Mouse (Mus musculus): ENCODE measurements around the gene Errfi1. TPM values are rescaled to one million over a fixed set of nuclear protein-coding genes. Genes with fewer than 3 reads are reported as not detected.

Errfi1 gene
- total and polyA plus RNA-seq, 3 experiments = 2.1 to 2.7 TPM; not detected in 1

- no peak overlapping the region for H3K27ac ChIP-seq (ENCODE audit: control insufficient read depth, low read depth, low read length)
- no peaks in the 10 kb centered on the region for H3K9me3 ChIP-seq (replicated peaks; ENCODE audit: insufficient read depth, low read length)
- DNase-seq (ENCODE audit: low read depth, low spot score) = peak; percentile 41
- no peaks in the 10 kb centered on the region for H3K4me1 ChIP-seq (ENCODE audit: control insufficient read depth in 1 of 2, insufficient read depth in 2 of 2, low read length in 2 of 2)
- H3K79me2 ChIP-seq (ENCODE audit: control insufficient read depth, insufficient read depth, low read length, poor library complexity) = no peaks in the 10 kb centered on the region
- no peak overlapping the region for H3K9ac ChIP-seq (ENCODE audit: control insufficient read depth, low read depth, low read length, poor library complexity, severe bottlenecking)
- TF ChIP-seq KAT2A (conservative IDR thresholded peaks at IDR 0.05; ENCODE audit: low read depth, low read length) (no peak), RCOR1 (IDR thresholded peaks at IDR 0.05; ENCODE audit: low read depth, low read length) (no peak), SMC3 (IDR thresholded peaks at IDR 0.05; ENCODE audit: low read depth, low read length) (no peak), SIN3A (IDR thresholded peaks at IDR 0.05; ENCODE audit: low read length) (no peak), CHD1 (IDR thresholded peaks at IDR 0.05; ENCODE audit: low read depth, low read length) (no peak), MAX (IDR thresholded peaks at IDR 0.05; ENCODE audit: low read length) (no peak), POLR2AphosphoS2 (IDR thresholded peaks at IDR 0.05; ENCODE audit: low read length) (no peak), USF1 (IDR thresholded peaks at IDR 0.05; ENCODE audit: low read depth, low read length) (no peak), NRF1 (IDR thresholded peaks at IDR 0.05; ENCODE audit: insufficient read depth, low read depth, low read length, poor library complexity, severe bottlenecking) (no peak), GATA1 (IDR thresholded peaks at IDR 0.05; ENCODE audit: low read depth, low read length) (no peak), ELF1 (IDR thresholded peaks at IDR 0.05; ENCODE audit: low read depth, low read length) (no peak), ETS1 (IDR thresholded peaks at IDR 0.05; ENCODE audit: low read depth, low read length) (no peak), ZMIZ1 (IDR thresholded peaks at IDR 0.05; ENCODE audit: low read depth, low read length) (no peak), POLR2AphosphoS5 (IDR thresholded peaks at IDR 0.05; ENCODE audit: borderline replicate concordance, low read depth, low read length) (no peak), POLR2A (IDR thresholded peaks at IDR 0.05; ENCODE audit: control insufficient read depth in 1 of 2, insufficient read depth in 1 of 2, low read depth in 1 of 2, low read length in 2 of 2, poor library complexity in 1 of 2) (no peak), NELFE (IDR thresholded peaks at IDR 0.05; ENCODE audit: low read depth, low read length) (no peak), GABPA (IDR thresholded peaks at IDR 0.05; ENCODE audit: low read depth, low read length) (no peak), ZNF384 (IDR thresholded peaks at IDR 0.05; ENCODE audit: low read depth, low read length) (no peak), USF2 (IDR thresholded peaks at IDR 0.05; ENCODE audit: borderline replicate concordance in 1 of 2, insufficient read depth in 1 of 2, low read depth in 1 of 2, low read length in 2 of 2) (no peak)
- no peak overlapping the region for H3K4me3 ChIP-seq (ENCODE audit: control insufficient read depth in 1 of 2, insufficient read depth in 1 of 2, low read depth in 2 of 2, low read length in 2 of 2)
- H3K36me3 ChIP-seq (ENCODE audit: control insufficient read depth in 1 of 2, insufficient read depth in 2 of 2, low read length in 2 of 2) = no peaks in the 10 kb centered on the region
- no peaks in the 10 kb centered on the region for H3K27me3 ChIP-seq (ENCODE audit: control insufficient read depth in 1 of 2, insufficient read depth in 2 of 2, low read length in 2 of 2)
Observed at GRCm38 (mm10) chr4:150882632-150883031, 28.9 kb downstream of the Errfi1 start.

- no peak overlapping the region for H3K9ac ChIP-seq (ENCODE audit: control insufficient read depth, low read depth, low read length, poor library complexity, severe bottlenecking)
- H3K36me3 ChIP-seq (ENCODE audit: control insufficient read depth in 1 of 2, insufficient read depth in 2 of 2, low read length in 2 of 2) = no peaks in the 10 kb centered on the region
- no peaks in the 10 kb centered on the region for H3K79me2 ChIP-seq (ENCODE audit: control insufficient read depth, insufficient read depth, low read length, poor library complexity)
- no peaks in the 10 kb centered on the region for H3K4me1 ChIP-seq (ENCODE audit: control insufficient read depth in 1 of 2, insufficient read depth in 2 of 2, low read length in 2 of 2)
- H3K9me3 ChIP-seq (replicated peaks; ENCODE audit: insufficient read depth, low read length) = no peaks in the 10 kb centered on the region
- no peak for DNase-seq (ENCODE audit: low read depth, low spot score)
- no peaks in the 10 kb centered on the region for H3K27me3 ChIP-seq (ENCODE audit: control insufficient read depth in 1 of 2, insufficient read depth in 2 of 2, low read length in 2 of 2)
- H3K4me3 ChIP-seq (ENCODE audit: control insufficient read depth in 1 of 2, insufficient read depth in 1 of 2, low read depth in 2 of 2, low read length in 2 of 2) = no peak overlapping the region
- TF ChIP-seq UBTF (IDR thresholded peaks at IDR 0.05; ENCODE audit: borderline replicate concordance, insufficient read depth, low read depth, low read length) = no peak
- no peak for TF ChIP-seq JUND (IDR thresholded peaks at IDR 0.05; ENCODE audit: low read depth, low read length)
- TF ChIP-seq MAZ (IDR thresholded peaks at IDR 0.05; ENCODE audit: low read depth, low read length) = no peak
- no peak for TF ChIP-seq RCOR1 (IDR thresholded peaks at IDR 0.05; ENCODE audit: low read depth, low read length)
- no peak for TF ChIP-seq ELF1 (IDR thresholded peaks at IDR 0.05; ENCODE audit: low read depth, low read length)
- no peak for TF ChIP-seq KAT2A (conservative IDR thresholded peaks at IDR 0.05; ENCODE audit: low read depth, low read length)
- TF ChIP-seq ZNF384 (IDR thresholded peaks at IDR 0.05; ENCODE audit: low read depth, low read length) = no peak
- TF ChIP-seq MEF2A (IDR thresholded peaks at IDR 0.05; ENCODE audit: extremely low read depth, insufficient replicate concordance, low read depth, low read length, poor library complexity, severe bottlenecking) = no peak
- H3K27ac ChIP-seq (ENCODE audit: control insufficient read depth, low read depth, low read length) = no peak overlapping the region
Observed at GRCm38 (mm10) chr4:150887903-150888302, 34.2 kb downstream of the Errfi1 start.
